Mouse (Mus musculus): Measurements from ENCODE around the gene Meis2. TPM values are rescaled to one million over a fixed set of nuclear protein-coding genes. Genes with fewer than 3 reads are reported as not detected.

Meis2 gene
- polyA plus RNA-seq, 1 experiment from 2014 or later: 142 TPM

- DNase-seq (ENCODE audit: low spot score) (peak; percentile 56), ATAC-seq (ENCODE audit: low FRiP score) (no peak)
- peaks cover 2% of the 10 kb centered on the region; the same call in 1 of the 2 replicates for H3K4me1 ChIP-seq (replicated peaks; ENCODE audit: control insufficient read depth, insufficient read depth, low read length)
- no peaks in the 10 kb centered on the region for H3K27me3 ChIP-seq (ENCODE audit: control insufficient read depth, insufficient read depth, low read length)
- peak overlapping the region; percentile 66 for H3K4me2 ChIP-seq (replicated peaks; ENCODE audit: low read depth, low read length)
- H3K9me3 ChIP-seq (ENCODE audit: control insufficient read depth, low read length): no peaks in the 10 kb centered on the region
- under 1% methylated on average over 20 of the region's 20 CpGs for WGBS
- H3K36me3 ChIP-seq (ENCODE audit: control insufficient read depth, insufficient read depth, low read length): no peaks in the 10 kb centered on the region
- H3K9ac ChIP-seq (ENCODE audit: low read depth, low read length): peak overlapping the region; percentile 100
- H3K27ac ChIP-seq (ENCODE audit: low read depth, low read length): peak overlapping the region; percentile 99
- H3K4me3 ChIP-seq (ENCODE audit: low read depth, low read length): peak overlapping the region; percentile 90
These were observed 1.1 kb downstream of the Meis2 start for GRCm38 (mm10) chr2:116064521-116064920.

- H3K4me1 ChIP-seq (replicated peaks; ENCODE audit: control insufficient read depth, insufficient read depth, low read length): peaks cover 6% of the 10 kb centered on the region
- WGBS: under 1% methylated on average over 37 of the region's 37 CpGs
- ATAC-seq (ENCODE audit: low FRiP score): no peak
These were observed 1.8 kb downstream of the Meis2 start for GRCm38 (mm10) chr2:116063819-116064293.

GRCm38 (mm10) chr2:116062761-116063441 is 2.7 kb downstream of the Meis2 start:
- Histone ChIP-seq H3K36me3 (ENCODE audit: control insufficient read depth, insufficient read depth, low read length) (no peaks in the 10 kb centered on the region), H3K9me3 (ENCODE audit: control insufficient read depth, low read length) (no peaks in the 10 kb centered on the region), H3K27me3 (ENCODE audit: control insufficient read depth, insufficient read depth, low read length) (no peaks in the 10 kb centered on the region), H3K4me3 (ENCODE audit: low read depth, low read length) (peak overlapping the region; percentile 90), H3K4me1 (replicated peaks; ENCODE audit: control insufficient read depth, insufficient read depth, low read length) (peaks cover 9% of the 10 kb centered on the region), H3K9ac (ENCODE audit: low read depth, low read length) (peak overlapping the region; percentile 100), H3K4me2 (replicated peaks; ENCODE audit: low read depth, low read length) (peak overlapping the region; percentile 66), H3K27ac (ENCODE audit: low read depth, low read length) (peak overlapping the region; percentile 99)
- no peak for ATAC-seq (ENCODE audit: low FRiP score)
- peak; percentile 59 for DNase-seq (ENCODE audit: low spot score)
- under 1% methylated on average over 36 of the region's 36 CpGs for WGBS

More at GRCm38 (mm10) chr2:116063819-116064293, 1.8 kb downstream of the Meis2 start:
- H3K27ac ChIP-seq (ENCODE audit: low read depth, low read length): peak overlapping the region; percentile 99
- DNase-seq (ENCODE audit: low spot score): peak; percentile 69
- H3K4me2 ChIP-seq (replicated peaks; ENCODE audit: low read depth, low read length): peak overlapping the region; percentile 66
- H3K9me3 ChIP-seq (ENCODE audit: control insufficient read depth, low read length): no peaks in the 10 kb centered on the region
- H3K9ac ChIP-seq (ENCODE audit: low read depth, low read length): peak overlapping the region; percentile 100
- no peaks in the 10 kb centered on the region for H3K36me3 ChIP-seq (ENCODE audit: control insufficient read depth, insufficient read depth, low read length)
- H3K4me3 ChIP-seq (ENCODE audit: low read depth, low read length): peak overlapping the region; percentile 90
- H3K27me3 ChIP-seq (ENCODE audit: control insufficient read depth, insufficient read depth, low read length): no peaks in the 10 kb centered on the region

- DNase-seq (ENCODE audit: low spot score) (peak; percentile 67), ATAC-seq (ENCODE audit: low FRiP score) (no peak)
- Histone ChIP-seq H3K27me3 (ENCODE audit: control insufficient read depth, insufficient read depth, low read length) (no peaks in the 10 kb centered on the region), H3K4me3 (ENCODE audit: low read depth, low read length) (peak overlapping the region; percentile 90), H3K9ac (ENCODE audit: low read depth, low read length) (peak overlapping the region; percentile 100), H3K4me1 (replicated peaks; ENCODE audit: control insufficient read depth, insufficient read depth, low read length) (peaks cover 9% of the 10 kb centered on the region), H3K4me2 (replicated peaks; ENCODE audit: low read depth, low read length) (peak overlapping the region; percentile 66), H3K27ac (ENCODE audit: low read depth, low read length) (peak overlapping the region; percentile 99), H3K9me3 (ENCODE audit: control insufficient read depth, low read length) (no peaks in the 10 kb centered on the region), H3K36me3 (ENCODE audit: control insufficient read depth, insufficient read depth, low read length) (no peaks in the 10 kb centered on the region)
- WGBS: under 1% methylated on average over 20 of the region's 20 CpGs
These were observed 3.4 kb downstream of the Meis2 start for GRCm38 (mm10) chr2:116062251-116062651.

GRCm38 (mm10) chr2:116061401-116062021 is 4.1 kb downstream of the Meis2 start:
- Histone ChIP-seq H3K4me3 (ENCODE audit: low read depth, low read length) (peak overlapping the region; percentile 90), H3K36me3 (ENCODE audit: control insufficient read depth, insufficient read depth, low read length) (no peaks in the 10 kb centered on the region), H3K4me1 (replicated peaks; ENCODE audit: control insufficient read depth, insufficient read depth, low read length) (peaks cover 9% of the 10 kb centered on the region), H3K27me3 (ENCODE audit: control insufficient read depth, insufficient read depth, low read length) (no peaks in the 10 kb centered on the region), H3K27ac (ENCODE audit: low read depth, low read length) (peak overlapping the region; percentile 99), H3K9ac (ENCODE audit: low read depth, low read length) (peak overlapping the region; percentile 100), H3K9me3 (ENCODE audit: control insufficient read depth, low read length) (no peaks in the 10 kb centered on the region), H3K4me2 (replicated peaks; ENCODE audit: low read depth, low read length) (peak overlapping the region; percentile 66)
- DNase-seq (ENCODE audit: low spot score) (peak; percentile 70), ATAC-seq (ENCODE audit: low FRiP score) (no peak)
- under 1% methylated on average over 30 of the region's 30 CpGs for WGBS

- ATAC-seq (ENCODE audit: low FRiP score): no peak
- H3K4me1 ChIP-seq (replicated peaks; ENCODE audit: control insufficient read depth, insufficient read depth, low read length): peaks cover 9% of the 10 kb centered on the region
These were observed 4.8 kb downstream of the Meis2 start for GRCm38 (mm10) chr2:116060701-116061400.

GRCm38 (mm10) chr2:116060210-116060609 is 5.4 kb downstream of the Meis2 start:
- DNase-seq (ENCODE audit: low spot score) (peak; percentile 64), ATAC-seq (ENCODE audit: low FRiP score) (0 out of 2 replicates have a peak, but pooled peaks have one; percentile 11)
- H3K4me1 ChIP-seq (replicated peaks; ENCODE audit: control insufficient read depth, insufficient read depth, low read length): peaks cover 9% of the 10 kb centered on the region
- H3K9me3 ChIP-seq (ENCODE audit: control insufficient read depth, low read length): no peaks in the 10 kb centered on the region
- peak overlapping the region; percentile 100 for H3K9ac ChIP-seq (ENCODE audit: low read depth, low read length)
- peak overlapping the region; percentile 99 for H3K27ac ChIP-seq (ENCODE audit: low read depth, low read length)
- WGBS: 2% methylated on average over 19 of the region's 19 CpGs
- H3K36me3 ChIP-seq (ENCODE audit: control insufficient read depth, insufficient read depth, low read length): no peaks in the 10 kb centered on the region
- peak overlapping the region; percentile 66 for H3K4me2 ChIP-seq (replicated peaks; ENCODE audit: low read depth, low read length)
- H3K4me3 ChIP-seq (ENCODE audit: low read depth, low read length): peak overlapping the region; percentile 90
- H3K27me3 ChIP-seq (ENCODE audit: control insufficient read depth, insufficient read depth, low read length): no peaks in the 10 kb centered on the region

More at GRCm38 (mm10) chr2:116060701-116061400, 4.8 kb downstream of the Meis2 start:
- DNase-seq (ENCODE audit: low spot score): peak; percentile 57
- Histone ChIP-seq H3K4me2 (replicated peaks; ENCODE audit: low read depth, low read length) (peak overlapping the region; percentile 66), H3K9ac (ENCODE audit: low read depth, low read length) (peak overlapping the region; percentile 100), H3K27me3 (ENCODE audit: control insufficient read depth, insufficient read depth, low read length) (no peaks in the 10 kb centered on the region), H3K9me3 (ENCODE audit: control insufficient read depth, low read length) (no peaks in the 10 kb centered on the region), H3K27ac (ENCODE audit: low read depth, low read length) (peak overlapping the region; percentile 99), H3K36me3 (ENCODE audit: control insufficient read depth, insufficient read depth, low read length) (no peaks in the 10 kb centered on the region), H3K4me3 (ENCODE audit: low read depth, low read length) (peak overlapping the region; percentile 90)
- 2% methylated on average over 21 of the region's 21 CpGs for WGBS

GRCm38 (mm10) chr2:116059661-116060060 is 6.0 kb downstream of the Meis2 start:
- 56% methylated on average over 1 of the region's 1 CpGs for WGBS
- no peaks in the 10 kb centered on the region for H3K36me3 ChIP-seq (ENCODE audit: control insufficient read depth, insufficient read depth, low read length)
- H3K27ac ChIP-seq (ENCODE audit: low read depth, low read length): peak overlapping the region; percentile 99; the same call in 1 of the 2 replicates
- ATAC-seq (ENCODE audit: low FRiP score) (no peak), DNase-seq (ENCODE audit: low spot score) (peak; percentile 24)
- H3K4me1 ChIP-seq (replicated peaks; ENCODE audit: control insufficient read depth, insufficient read depth, low read length): peaks cover 9% of the 10 kb centered on the region
- H3K9ac ChIP-seq (ENCODE audit: low read depth, low read length): peak overlapping the region; percentile 100
- H3K9me3 ChIP-seq (ENCODE audit: control insufficient read depth, low read length): no peaks in the 10 kb centered on the region
- peak overlapping the region; percentile 66 for H3K4me2 ChIP-seq (replicated peaks; ENCODE audit: low read depth, low read length)
- H3K27me3 ChIP-seq (ENCODE audit: control insufficient read depth, insufficient read depth, low read length): no peaks in the 10 kb centered on the region
- H3K4me3 ChIP-seq (ENCODE audit: low read depth, low read length): peak overlapping the region; percentile 90

All from hindbrain, embryonic 11.5 days (tissue).